Mouse (Mus musculus) heart, postnatal 0 days (tissue): ENCODE measurements around the gene Myo10.

ENCODE experiments used
- CTCF ChIP-seq: IDR thresholded peaks from 2 replicates; pipeline ENCODE4 v1.5.1; 2016; ENCODE audit warnings: antibody characterized with exemption, control low read depth, low read depth
- EP300 ChIP-seq: IDR thresholded peaks from 2 replicates; pipeline ENCODE4 v1.6.1; 2016; ENCODE audit warnings: antibody characterized with exemption, low read depth

DNA sequence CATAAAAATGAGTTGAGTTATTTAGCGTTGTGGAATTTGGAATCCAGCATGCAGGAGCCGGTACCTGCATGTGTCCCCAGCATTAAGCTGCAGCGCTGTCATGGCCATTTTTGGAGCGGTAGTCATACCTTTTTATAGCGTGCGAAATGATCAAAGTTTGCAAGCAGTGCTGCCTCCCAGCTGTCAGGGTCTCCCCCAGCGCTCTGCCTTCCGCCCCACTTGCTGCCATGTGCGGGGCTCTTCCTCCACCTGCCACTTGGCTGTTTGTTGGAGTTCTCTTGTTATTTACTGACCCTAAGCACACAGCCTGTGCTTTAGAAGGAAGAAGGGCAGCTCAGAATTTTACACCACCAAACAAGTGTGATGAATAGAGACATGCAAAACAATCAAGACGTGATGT lies 88.6 kb downstream of the Myo10 start:
- TF ChIP-seq CTCF, result no peak
- no peak for TF ChIP-seq EP300
